Mouse (Mus musculus) midbrain, postnatal 0 days (tissue): ENCODE measurements at regions not wholly inside any gene's neighbourhood (a gene's known extent, or its start where the extent isn't known, plus 50 kb on each side); places are given as distances from the start of the nearest gene placed in this dataset.

ENCODE experiments used
- ATAC-seq: fragments of 200-750 bp; cut with Nextera tagmentation; 2 replicates; pipeline ENCODE4 v1.8.0; 2017; ENCODE audit warnings: moderate number of reproducible peaks, mild to moderate bottlenecking, moderate TSS enrichment, moderate library complexity; ENCODE audit not compliant: low FRiP score
- DNase-seq: peaks from one replicate; pipeline ENCODE4 v3.0.0-alpha.2; 2015; ENCODE audit warnings: low spot score
- H3K27ac ChIP-seq: fragments of 300-500 bp; sonication (generic); 2 replicates; pipeline ENCODE4 v1.5.1; 2014; ENCODE audit warnings: low read depth, mild to moderate bottlenecking, low read length, mixed read lengths
- H3K27me3 ChIP-seq: fragments of 300-500 bp; sonication (generic); 2 replicates; pipeline ENCODE4 v1.6.1; 2014; ENCODE audit warnings: low read length, control low read depth, mixed read lengths; ENCODE audit not compliant: insufficient read depth
- H3K36me3 ChIP-seq: fragments of 300-500 bp; sonication (generic); 2 replicates; pipeline ENCODE4 v1.6.1; 2014; ENCODE audit warnings: low read length, control low read depth, mixed read lengths; ENCODE audit not compliant: insufficient read depth
- H3K4me1 ChIP-seq: fragments of 300-500 bp; sonication (generic); 2 replicates; pipeline ENCODE4 v1.6.1; 2014; ENCODE audit warnings: mild to moderate bottlenecking, control low read depth, antibody characterized with exemption, low read length, mixed read lengths; ENCODE audit not compliant: insufficient read depth
- H3K4me2 ChIP-seq: fragments of 300-500 bp; sonication (generic); 2 replicates; pipeline ENCODE4 v1.6.1; 2014; ENCODE audit warnings: low read depth, mild to moderate bottlenecking, low read length, mixed read lengths; ENCODE audit not compliant: poor library complexity, severe bottlenecking
- H3K4me3 ChIP-seq: fragments of 300-500 bp; sonication (generic); 2 replicates; pipeline ENCODE4 v1.5.1; 2014; ENCODE audit warnings: low read depth, mild to moderate bottlenecking, low read length, moderate library complexity
- H3K9ac ChIP-seq: fragments of 300-500 bp; sonication (generic); replicated peaks from 2 replicates; pipeline ENCODE4 v1.6.1; 2014; ENCODE audit warnings: mild to moderate bottlenecking, low read length, moderate library complexity, mixed read lengths; ENCODE audit not compliant: poor library complexity, severe bottlenecking
- H3K9me3 ChIP-seq: fragments of 300-500 bp; sonication (generic); 2 replicates; pipeline ENCODE4 v1.6.1; 2016; ENCODE audit warnings: low read length, control low read depth
- CTCF ChIP-seq: IDR thresholded peaks from 2 replicates; pipeline ENCODE4 v1.5.1; 2016; ENCODE audit warnings: antibody characterized with exemption, mild to moderate bottlenecking
- WGBS: fragments of 180-500 bp; shearing (Covaris S2); extraction: QIAGEN DNeasy Blood & Tissue Kit; methylation state at CpG from one replicate; pipeline ENCODE4 v1.1.7; 2014; 5-methylcytosine and 5-hydroxymethylcytosine counted together

- no peaks in the 10 kb centered on the region for H3K9me3 ChIP-seq
- ATAC-seq (no peak), DNase-seq (peak; percentile 8)
- no peak overlapping the region for H3K27ac ChIP-seq
- no peaks in the 10 kb centered on the region for H3K27me3 ChIP-seq
- no peaks in the 10 kb centered on the region for H3K36me3 ChIP-seq
- no peak overlapping the region for H3K4me2 ChIP-seq
- peaks cover 6% of the 10 kb centered on the region; the same call in 1 of the 2 replicates for H3K4me1 ChIP-seq
- 53% methylated on average over 26 of the region's 26 CpGs for WGBS
- TF ChIP-seq CTCF, result no peak
- no peak overlapping the region for H3K9ac ChIP-seq
- H3K4me3 ChIP-seq, result no peak overlapping the region
These were observed 210.9 kb upstream of the Sdk2 start for GRCm38 (mm10) chr11:114277513-114278304.

- ATAC-seq (no peak), DNase-seq (no peak)
- 83% methylated on average over 10 of the region's 10 CpGs for WGBS
- TF ChIP-seq CTCF, result no peak
- H3K4me1 ChIP-seq, result no peaks in the 10 kb centered on the region
- no peaks in the 10 kb centered on the region for H3K27me3 ChIP-seq
- no peak overlapping the region for H3K27ac ChIP-seq
- no peaks in the 10 kb centered on the region for H3K36me3 ChIP-seq
- no peak overlapping the region for H3K4me3 ChIP-seq
- no peak overlapping the region for H3K4me2 ChIP-seq
- H3K9ac ChIP-seq, result no peak overlapping the region
- H3K9me3 ChIP-seq, result no peaks in the 10 kb centered on the region
These were observed 203.7 kb upstream of the Sdk2 start for GRCm38 (mm10) chr11:114270358-114271072.

DNA sequence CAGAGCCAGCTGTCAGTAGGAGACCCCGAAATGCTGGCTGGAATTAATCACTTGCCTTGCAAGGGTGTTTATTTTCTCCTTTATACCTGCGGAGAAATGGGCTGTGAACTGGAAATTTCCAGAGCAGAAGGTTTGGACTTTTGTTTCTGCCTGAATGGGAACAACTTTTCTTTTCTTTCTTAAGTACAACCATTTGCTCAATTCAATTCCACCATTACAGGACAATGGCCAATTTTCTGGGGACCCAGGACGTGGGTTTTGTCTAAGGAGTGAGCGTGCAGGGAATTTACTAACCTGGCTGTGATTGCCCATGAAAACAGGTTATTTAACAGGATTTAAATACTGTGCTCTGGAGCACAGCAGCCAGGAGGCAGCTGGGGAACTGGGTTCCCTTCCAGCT, 195.1 kb upstream of the Sdk2 start:
- TF ChIP-seq CTCF, result no peak
- DNase-seq (no peak), ATAC-seq (no peak)
- WGBS, result 50% methylated on average over 4 of the region's 4 CpGs
- no peaks in the 10 kb centered on the region for H3K4me1 ChIP-seq
- no peaks in the 10 kb centered on the region for H3K36me3 ChIP-seq
- H3K9ac ChIP-seq, result no peak overlapping the region
- H3K4me3 ChIP-seq, result no peak overlapping the region
- no peaks in the 10 kb centered on the region for H3K27me3 ChIP-seq
- no peak overlapping the region for H3K4me2 ChIP-seq
- no peak overlapping the region for H3K27ac ChIP-seq
- H3K9me3 ChIP-seq, result no peaks in the 10 kb centered on the region

DNA sequence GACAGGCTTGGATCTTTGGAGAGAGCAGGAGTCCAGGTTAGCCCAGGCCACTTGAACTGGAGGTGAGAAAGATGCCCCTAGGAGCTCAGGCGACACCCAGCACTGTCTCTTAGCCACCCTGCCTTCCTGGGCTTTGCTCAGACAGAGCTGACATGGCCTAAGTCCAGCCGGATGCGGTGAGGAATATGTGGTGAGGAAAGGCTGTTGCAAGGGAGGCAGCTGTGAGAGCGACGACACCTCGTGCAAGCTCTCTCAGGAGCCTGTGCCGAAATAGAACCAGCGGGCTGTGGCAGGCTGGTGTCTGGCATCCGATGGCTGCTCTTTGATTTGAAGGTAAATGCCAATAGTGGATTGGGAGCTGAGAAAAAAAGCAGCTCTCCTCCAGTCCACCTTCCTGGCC, 191.4 kb upstream of the Sdk2 start:
- no peak overlapping the region for H3K27ac ChIP-seq
- no peaks in the 10 kb centered on the region for H3K36me3 ChIP-seq
- DNase-seq, result no peak
- H3K4me2 ChIP-seq, result no peak overlapping the region
- 86% methylated on average over 9 of the region's 9 CpGs for WGBS
- H3K4me1 ChIP-seq, result no peaks in the 10 kb centered on the region
- H3K4me3 ChIP-seq, result no peak overlapping the region
- TF ChIP-seq CTCF, result no peak
- H3K27me3 ChIP-seq, result no peaks in the 10 kb centered on the region; the same call in 1 of the 2 replicates
- H3K9ac ChIP-seq, result no peak overlapping the region
- no peaks in the 10 kb centered on the region for H3K9me3 ChIP-seq
- no peak for ATAC-seq

DNA sequence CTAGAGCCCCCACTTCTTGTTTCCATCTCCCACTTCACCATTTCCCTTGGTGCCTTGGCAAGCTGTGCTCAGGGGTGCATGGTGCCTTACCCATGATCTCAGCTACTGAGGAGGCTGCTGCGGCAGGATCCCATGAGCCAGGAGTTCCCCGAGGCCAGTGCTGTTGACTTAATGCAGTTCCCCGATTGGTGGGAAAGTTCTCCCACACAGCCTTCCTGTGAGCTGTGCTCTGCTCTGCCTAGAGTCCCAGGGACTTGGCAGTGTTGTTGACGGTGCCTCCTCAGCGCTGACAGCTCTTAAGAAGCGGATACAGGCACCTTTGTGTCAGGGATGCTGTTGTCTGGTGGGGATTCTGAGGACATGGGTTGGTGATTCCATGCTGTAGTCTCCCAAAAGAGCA, 190.9 kb upstream of the Sdk2 start:
- Histone ChIP-seq H3K4me2 (no peak overlapping the region), H3K4me3 (no peak overlapping the region), H3K27me3 (no peaks in the 10 kb centered on the region; the same call in 1 of the 2 replicates), H3K36me3 (no peaks in the 10 kb centered on the region), H3K27ac (no peak overlapping the region), H3K4me1 (no peaks in the 10 kb centered on the region), H3K9ac (no peak overlapping the region), H3K9me3 (no peaks in the 10 kb centered on the region)
- no peak for ATAC-seq
- no peak for TF ChIP-seq CTCF
- WGBS, result 70% methylated on average over 6 of the region's 6 CpGs
- no peak for DNase-seq

- no peaks in the 10 kb centered on the region for H3K9me3 ChIP-seq
- no peak overlapping the region for H3K27ac ChIP-seq
- no peak overlapping the region for H3K4me2 ChIP-seq
- H3K27me3 ChIP-seq, result no peaks in the 10 kb centered on the region; the same call in 1 of the 2 replicates
- no peak overlapping the region for H3K9ac ChIP-seq
- DNase-seq (no peak), ATAC-seq (no peak)
- no peak for TF ChIP-seq CTCF
- WGBS, result 84% methylated on average over 4 of the region's 4 CpGs
- no peak overlapping the region for H3K4me3 ChIP-seq
- no peaks in the 10 kb centered on the region for H3K36me3 ChIP-seq
- H3K4me1 ChIP-seq, result no peaks in the 10 kb centered on the region
These were observed 190.2 kb upstream of the Sdk2 start for GRCm38 (mm10) chr11:114257061-114257460.
